Comparison of ENCODE assay signal across 19 mouse cellular contexts in genomic region chr12:111234383-111234782, GRCm38 (mm10). TPM values are rescaled to one million over a fixed set of nuclear protein-coding genes. Genes with fewer than 3 reads are reported as not detected.
DNase-seq lines count a peak whose midpoint lies in the region; ATAC-seq and TF ChIP-seq lines count a peak whose summit lies in the region.
"Had no signal": no experiment of that assay in that cellular context is flagged by ENCODE, and none has a peak within 500 bp of the region (broad histone marks: within the 10 kb centered on the region; RNA-seq: fewer than 3 reads in every experiment).

No protein-coding gene starts in this region.

- peaks cover 21% of the 10 kb centered on the region for H3K4me1 ChIP-seq in heart, embryonic 12.5 days (replicated peaks)
- peaks cover 23% of the 10 kb centered on the region for H3K4me1 ChIP-seq in heart, embryonic 13.5 days
- peaks cover 4% of the 10 kb centered on the region for H3K4me1 ChIP-seq in lung, embryonic 14.5 days (ENCODE audit: insufficient read depth)
- no peaks in the 10 kb centered on the region; the same call in 1 of the 2 replicates for H3K4me1 ChIP-seq in stomach, embryonic 14.5 days (ENCODE audit: control insufficient read depth, insufficient read depth, low read length)
- H3K4me1 ChIP-seq in midbrain, embryonic 13.5 days (replicated peaks) = no peaks in the 10 kb centered on the region
- H3K4me1 ChIP-seq: forebrain, embryonic 12.5 days; midbrain, embryonic 15.5 days had no signal

- H3K9me3 ChIP-seq in heart, embryonic 12.5 days (replicated peaks) = no peaks in the 10 kb centered on the region
- H3K9me3 ChIP-seq in heart, embryonic 13.5 days = no peaks in the 10 kb centered on the region
- H3K9me3 ChIP-seq in lung, embryonic 14.5 days (ENCODE audit: low read depth, low read length) = no peaks in the 10 kb centered on the region
- H3K9me3 ChIP-seq in stomach, embryonic 14.5 days (ENCODE audit: control insufficient read depth, low read depth, low read length) = no peaks in the 10 kb centered on the region
- no peaks in the 10 kb centered on the region for H3K9me3 ChIP-seq in midbrain, embryonic 13.5 days
- H3K9me3 ChIP-seq: forebrain, embryonic 12.5 days; liver, embryonic 15.5 days; midbrain, embryonic 15.5 days; neural tube, embryonic 15.5 days had no signal

- no peak overlapping the region for H3K27ac ChIP-seq in heart, embryonic 12.5 days (ENCODE audit: poor library complexity, severe bottlenecking)
- H3K27ac ChIP-seq in heart, embryonic 13.5 days (replicated peaks) = no peak overlapping the region
- H3K27ac ChIP-seq in lung, embryonic 14.5 days (ENCODE audit: low read depth) = no peak overlapping the region; the same call in 1 of the 2 replicates
- peak overlapping the region; percentile 44; the same call in 1 of the 2 replicates for H3K27ac ChIP-seq in stomach, embryonic 14.5 days (ENCODE audit: low read length)
- no peak overlapping the region for H3K27ac ChIP-seq in midbrain, embryonic 13.5 days
- H3K27ac ChIP-seq: forebrain, embryonic 12.5 days; hindbrain, postnatal 0 days; liver, embryonic 15.5 days; midbrain, embryonic 15.5 days; neural tube, embryonic 15.5 days had no signal

- no peak overlapping the region; the same call in 1 of the 2 replicates for H3K4me2 ChIP-seq in heart, embryonic 12.5 days
- 0 out of 2 replicates have a peak overlapping the region, but pooled peaks have one; percentile 2 for H3K4me2 ChIP-seq in heart, embryonic 13.5 days
- H3K4me2 ChIP-seq in lung, embryonic 14.5 days = no peak overlapping the region
- no peak overlapping the region for H3K4me2 ChIP-seq in stomach, embryonic 14.5 days (replicated peaks; ENCODE audit: low read depth, low read length)
- H3K4me2 ChIP-seq in midbrain, embryonic 13.5 days (replicated peaks) = no peak overlapping the region
- H3K4me2 ChIP-seq: forebrain, embryonic 12.5 days; liver, embryonic 15.5 days; midbrain, embryonic 15.5 days; neural tube, embryonic 15.5 days had no signal

- no peak overlapping the region for H3K4me3 ChIP-seq in heart, embryonic 12.5 days
- no peak overlapping the region for H3K4me3 ChIP-seq in heart, embryonic 13.5 days
- no peak overlapping the region for H3K4me3 ChIP-seq in lung, embryonic 14.5 days (ENCODE audit: low read depth, low read length)
- H3K4me3 ChIP-seq in stomach, embryonic 14.5 days (ENCODE audit: low read depth, low read length) = no peak overlapping the region
- H3K4me3 ChIP-seq in midbrain, embryonic 13.5 days (replicated peaks) = no peak overlapping the region
- H3K4me3 ChIP-seq: forebrain, embryonic 12.5 days; liver, embryonic 15.5 days; midbrain, embryonic 15.5 days; neural tube, embryonic 15.5 days had no signal

- H3K36me3 ChIP-seq in heart, embryonic 12.5 days = peaks cover 17% of the 10 kb centered on the region; the same call in 1 of the 2 replicates
- peaks cover 17% of the 10 kb centered on the region for H3K36me3 ChIP-seq in heart, embryonic 13.5 days
- H3K36me3 ChIP-seq in lung, embryonic 14.5 days (ENCODE audit: insufficient read depth) = peaks cover 12% of the 10 kb centered on the region; the same call in 1 of the 2 replicates
- H3K36me3 ChIP-seq in stomach, embryonic 14.5 days (ENCODE audit: control insufficient read depth, insufficient read depth, low read length) = no peaks in the 10 kb centered on the region
- H3K36me3 ChIP-seq in midbrain, embryonic 13.5 days = peaks cover 30% of the 10 kb centered on the region
- H3K36me3 ChIP-seq: midbrain, embryonic 15.5 days had no signal

- no peak overlapping the region for H3K9ac ChIP-seq in heart, embryonic 12.5 days
- no peak overlapping the region for H3K9ac ChIP-seq in heart, embryonic 13.5 days
- H3K9ac ChIP-seq in lung, embryonic 14.5 days = no peak overlapping the region
- no peak overlapping the region for H3K9ac ChIP-seq in stomach, embryonic 14.5 days (replicated peaks; ENCODE audit: low read depth, low read length)
- H3K9ac ChIP-seq in midbrain, embryonic 13.5 days (replicated peaks) = no peak overlapping the region
- H3K9ac ChIP-seq: forebrain, embryonic 12.5 days; liver, embryonic 15.5 days; midbrain, embryonic 15.5 days; neural tube, embryonic 15.5 days had no signal

- peak; percentile 6 to 23 for DNase-seq in heart, adult 9 months (ENCODE audit: low spot score in 2 of 2)
- peak; percentile 31 for DNase-seq in lung, embryonic 14.5 days
- no peak for DNase-seq in c-Kit-positive CD71-positive TER-119-positive erythroid progenitor cells, embryonic 14.5 days (ENCODE audit: low spot score)
- no peak for DNase-seq in natural killer cell, adult 2 months (ENCODE audit: low spot score in 2 of 2)
- DNase-seq: adrenal gland, postnatal 25 days; cerebellum, adult 11 months; gastrocnemius, postnatal 14 days had no signal

- 37% methylated on average over 9 of the region's 9 CpGs for WGBS in heart, embryonic 12.5 days
- WGBS in heart, embryonic 13.5 days = 38% methylated on average over 9 of the region's 9 CpGs
- 60% methylated on average over 9 of the region's 9 CpGs for WGBS in lung, embryonic 14.5 days
- 74% methylated on average over 9 of the region's 9 CpGs for WGBS in stomach, embryonic 14.5 days
- WGBS in midbrain, embryonic 13.5 days = 89% methylated on average over 9 of the region's 9 CpGs

- TF ChIP-seq CTCF in lung, embryonic 14.5 days (IDR thresholded peaks at IDR 0.05; ENCODE audit: low read depth) = no peak

- H3K27me3 ChIP-seq in heart, embryonic 12.5 days (replicated peaks) = no peaks in the 10 kb centered on the region
- no peaks in the 10 kb centered on the region for H3K27me3 ChIP-seq in heart, embryonic 13.5 days (replicated peaks)
- no peaks in the 10 kb centered on the region for H3K27me3 ChIP-seq in lung, embryonic 14.5 days (ENCODE audit: insufficient read depth, low read length)
- no peaks in the 10 kb centered on the region for H3K27me3 ChIP-seq in stomach, embryonic 14.5 days (ENCODE audit: control insufficient read depth, insufficient read depth, low read length)
- H3K27me3 ChIP-seq in midbrain, embryonic 13.5 days = no peaks in the 10 kb centered on the region
- H3K27me3 ChIP-seq: forebrain, embryonic 12.5 days; liver, embryonic 15.5 days; midbrain, embryonic 15.5 days; neural tube, embryonic 15.5 days; Patski had no signal

- ATAC-seq in heart, embryonic 12.5 days (ENCODE audit: insufficient number of reproducible peaks, low FRiP score) = no peak
- no peak for ATAC-seq in heart, embryonic 13.5 days (ENCODE audit: extremely low read depth, insufficient number of reproducible peaks, low FRiP score, low TSS enrichment)
- ATAC-seq in lung, embryonic 14.5 days (ENCODE audit: insufficient read depth) = peak; percentile 61; the same call in 1 of the 2 replicates
- ATAC-seq in stomach, embryonic 14.5 days (ENCODE audit: insufficient number of reproducible peaks, insufficient read depth, low FRiP score, low read depth) = peak; percentile 71
- no peak for ATAC-seq in midbrain, embryonic 13.5 days
- ATAC-seq: CD4-positive, CD25-positive, alpha-beta regulatory T cell, adult 4 months; hindbrain, postnatal 0 days; midbrain, embryonic 15.5 days; Patski had no signal

RNA-seq across cellular contexts. Expression of gene Amn, which starts 36.5 kb away (rescaled TPM):
- 2.0 and 3.5 TPM in 2 replicates for polyA plus RNA-seq in heart, embryonic 12.5 days (2016; fragmentation: Nextera tagmentation; extraction: Ambion mirVana)
- 2.9 and 3.4 TPM in 2 replicates for polyA plus RNA-seq in heart, embryonic 13.5 days (2015; fragmentation: Nextera tagmentation; extraction: Ambion mirVana)
- polyA plus RNA-seq in lung, embryonic 14.5 days (2014; fragmentation: Nextera tagmentation; extraction: Ambion mirVana) = 0.19 and 0.36 TPM in 2 replicates
- not detected in 2 replicates for polyA plus RNA-seq in stomach, embryonic 14.5 days (2014; fragmentation: Nextera tagmentation; extraction: Ambion mirVana)
- 1.9 and 2.0 TPM in 2 replicates for polyA plus RNA-seq in midbrain, embryonic 13.5 days (2015; fragmentation: Nextera tagmentation; extraction: Ambion mirVana)
- polyA plus RNA-seq: CD4-positive, CD25-positive, alpha-beta regulatory T cell, adult 4 months had no signal

RNA-seq across cellular contexts. Expression of gene 4930595D18Rik, which starts 50.1 kb away (rescaled TPM):
- polyA plus RNA-seq in heart, embryonic 12.5 days (2016; fragmentation: Nextera tagmentation; extraction: Ambion mirVana) = not detected in 2 replicates
- polyA plus RNA-seq in heart, embryonic 13.5 days (2015; fragmentation: Nextera tagmentation; extraction: Ambion mirVana) = not detected in 2 replicates
- not detected in 2 replicates for polyA plus RNA-seq in lung, embryonic 14.5 days (2014; fragmentation: Nextera tagmentation; extraction: Ambion mirVana)
- not detected in 2 replicates for polyA plus RNA-seq in stomach, embryonic 14.5 days (2014; fragmentation: Nextera tagmentation; extraction: Ambion mirVana)
- polyA plus RNA-seq in midbrain, embryonic 13.5 days (2015; fragmentation: Nextera tagmentation; extraction: Ambion mirVana) = not detected in 2 replicates
- polyA plus RNA-seq: forebrain, embryonic 12.5 days; hindbrain, postnatal 0 days; large intestine, adult 2 months; liver, embryonic 15.5 days; neural tube, embryonic 15.5 days; Patski had no signal

Comparison
In these comparisons a context has a peak if more than half of its experiments do, and no peak if none do; other contexts are left out.
1. DNase-seq: peak in heart, adult 9 months (2 of 2) and lung, embryonic 14.5 days (single experiment); none in c-Kit-positive CD71-positive TER-119-positive erythroid progenitor cells, embryonic 14.5 days (single experiment) and natural killer cell, adult 2 months (0 of 2).
2. ATAC-seq: peak in lung, embryonic 14.5 days (single experiment) and stomach, embryonic 14.5 days (single experiment); none in heart, embryonic 12.5 days (single experiment), heart, embryonic 13.5 days (single experiment) and midbrain, embryonic 13.5 days (single experiment).